Mouse (Mus musculus): ENCODE results near the gene Ankrd61. TPM values are rescaled to one million over a fixed set of nuclear protein-coding genes. Genes with fewer than 3 reads are reported as not detected.

The Ankrd61 gene
- polyA plus RNA-seq (2014; fragmentation: Illumina TruSeq; extraction: RNeasy Lipid Tissue Mini Kit (QIAGEN cat#74804); ENCODE audit: low read depth, low replicate concordance), result not detected

DNA sequence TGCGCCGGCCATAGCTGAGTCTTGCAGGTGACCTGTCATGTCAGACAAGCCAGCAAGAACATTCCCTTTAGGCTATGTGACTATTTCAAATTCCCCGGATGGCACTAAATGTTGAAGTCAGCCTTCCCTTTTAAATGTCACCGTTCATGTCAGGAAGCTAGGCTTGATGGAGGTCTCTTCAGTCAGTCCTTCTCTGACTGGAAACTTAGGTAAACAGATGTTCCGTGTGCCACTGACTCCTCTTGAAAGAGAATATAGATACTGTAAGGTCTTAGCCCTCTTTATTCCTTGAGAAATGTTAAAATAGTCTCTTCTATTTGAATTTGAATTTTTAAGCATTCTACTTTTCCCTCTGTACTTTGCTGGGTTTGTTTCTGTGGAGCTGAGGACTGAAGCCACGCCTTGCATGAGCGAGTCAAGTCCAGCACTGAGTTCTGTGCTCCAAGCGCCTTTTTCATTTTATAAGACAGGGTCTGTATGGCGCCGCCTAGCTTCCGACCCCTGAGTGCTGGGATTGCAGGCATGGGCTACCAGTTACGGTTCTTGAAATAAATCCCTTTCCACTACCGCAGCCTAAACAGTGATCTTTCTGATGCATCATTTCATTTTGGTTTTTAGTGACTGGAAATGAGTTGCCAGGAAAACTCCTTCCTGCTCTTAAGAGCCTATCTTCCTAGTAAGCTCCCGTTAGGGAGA lies at the start of gene Ankrd61:
TSS of gene Ankrd61 (minus strand) at position 51 of the 696 bp plus-strand sequence.

DNA sequence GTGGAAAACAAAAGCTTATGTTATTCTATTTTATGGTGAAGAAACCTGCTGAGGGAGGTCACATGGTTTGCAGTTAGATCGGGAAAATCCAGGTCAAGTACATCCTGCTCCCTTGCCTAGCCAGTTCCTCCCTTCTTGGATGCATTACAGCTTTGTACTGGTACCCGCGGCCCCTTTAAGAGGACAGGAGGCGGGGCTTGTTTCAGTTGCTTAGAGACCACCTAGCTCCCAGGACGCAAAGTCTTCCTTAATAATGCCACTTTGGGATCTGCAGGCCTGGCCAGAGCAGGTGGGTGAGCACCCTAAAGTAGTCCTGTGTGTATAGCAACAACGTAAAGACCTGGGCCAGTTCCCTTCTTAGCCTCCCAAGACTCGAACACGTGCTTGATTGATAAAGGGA lies 35.3 kb upstream of the Ankrd61 start, which contains the start of gene Rsph10b:
TSS of gene Rsph10b (plus strand) at position 205 of the 400 bp plus-strand sequence.

DNA sequence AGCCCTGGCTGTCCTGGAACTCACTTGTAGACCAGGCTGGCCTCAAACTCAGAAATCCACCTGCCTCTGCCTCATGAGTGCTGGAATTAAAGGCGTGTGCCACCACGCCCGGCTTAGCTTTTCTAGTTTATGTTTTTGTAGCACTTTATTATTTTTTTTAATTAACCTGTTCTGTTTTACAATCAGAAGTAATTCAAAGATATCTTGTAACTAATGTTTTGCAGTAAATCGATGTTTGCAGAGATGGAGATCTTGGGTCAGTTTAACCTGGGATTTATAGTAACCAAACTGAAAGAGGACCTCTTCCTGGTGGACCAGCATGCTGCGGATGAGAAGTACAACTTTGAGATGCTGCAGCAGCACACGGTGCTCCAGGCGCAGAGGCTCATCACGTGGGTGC lies 30.4 kb upstream of the Ankrd61 start, which contains the start of gene Gm42421:
TSS of gene Gm42421 (plus strand) at position 301 of the 400 bp plus-strand sequence.

DNA sequence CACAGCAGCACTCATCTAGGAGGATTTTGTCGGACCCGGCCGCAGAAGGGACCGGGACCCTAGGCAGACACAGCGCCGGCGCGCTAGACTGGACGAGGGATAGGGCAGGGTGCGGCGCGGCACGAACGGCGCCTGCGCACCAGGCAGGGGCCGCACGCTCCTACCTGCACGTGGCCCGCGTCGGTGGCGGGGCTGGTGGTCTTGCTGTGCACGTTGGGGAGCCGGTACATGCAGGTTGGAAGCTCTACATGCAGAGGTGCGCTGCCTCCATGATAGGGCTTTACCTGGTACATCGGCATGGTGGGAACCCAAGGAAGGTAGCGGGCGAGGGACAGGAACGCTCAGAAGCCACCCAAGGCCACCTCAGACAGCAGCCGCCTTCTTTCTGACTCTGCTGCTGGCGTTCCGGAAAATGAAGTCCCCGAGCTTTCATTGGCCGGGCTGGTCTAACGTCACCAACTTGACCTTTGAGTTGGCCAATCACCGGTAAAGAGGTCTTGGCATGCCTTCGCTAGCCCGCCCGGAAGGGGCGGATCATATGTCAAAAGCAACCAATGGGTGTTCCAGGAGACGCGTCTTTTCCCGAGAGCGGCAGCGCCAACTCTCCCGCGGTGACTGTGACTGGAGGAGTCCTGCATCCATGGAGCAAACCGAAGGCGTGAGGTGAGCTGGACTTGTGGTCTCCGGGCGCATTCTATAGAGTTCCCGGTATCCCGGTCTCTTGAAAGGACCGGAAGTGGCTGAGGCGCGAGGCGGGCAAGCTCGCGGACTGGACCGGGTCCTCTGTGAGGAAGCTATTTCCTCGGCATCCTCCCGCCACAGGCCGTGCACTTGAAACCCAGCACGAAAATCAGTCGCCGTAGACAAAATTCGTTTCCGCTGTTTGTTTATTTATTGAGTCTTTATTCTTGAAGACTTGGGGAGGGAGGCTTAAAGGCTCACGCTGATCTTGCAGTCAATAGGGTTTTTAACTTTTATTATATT lies 12.2 kb upstream of the Ankrd61 start, which contains the start of the genes Aimp2 and Pms2:
TSS of gene Aimp2 (minus strand) at position 431 of the 984 bp plus-strand sequence.
TSS of gene Pms2 (plus strand) at position 548 of the 984 bp plus-strand sequence.

Other genes starting within 250 kb of the Ankrd61 start
- 6.9 TPM for gene Usp42, start 165.4 kb downstream of the Ankrd61 start, polyA plus RNA-seq (2014; fragmentation: Illumina TruSeq; extraction: RNeasy Lipid Tissue Mini Kit (QIAGEN cat#74804); ENCODE audit: low read depth, low replicate concordance)
- gene Eif2ak1, start 79.9 kb downstream of the Ankrd61 start, polyA plus RNA-seq (2014; fragmentation: Illumina TruSeq; extraction: RNeasy Lipid Tissue Mini Kit (QIAGEN cat#74804); ENCODE audit: low read depth, low replicate concordance), result 59.6 TPM
- 6.5 TPM for gene Aimp2, start 12.2 kb upstream of the Ankrd61 start, polyA plus RNA-seq (2014; fragmentation: Illumina TruSeq; extraction: RNeasy Lipid Tissue Mini Kit (QIAGEN cat#74804); ENCODE audit: low read depth, low replicate concordance)
- gene Pms2, start 12.3 kb upstream of the Ankrd61 start, polyA plus RNA-seq (2014; fragmentation: Illumina TruSeq; extraction: RNeasy Lipid Tissue Mini Kit (QIAGEN cat#74804); ENCODE audit: low read depth, low replicate concordance), result 11.0 TPM
- gene Gm42421, start 30.5 kb upstream of the Ankrd61 start, polyA plus RNA-seq (2014; fragmentation: Illumina TruSeq; extraction: RNeasy Lipid Tissue Mini Kit (QIAGEN cat#74804); ENCODE audit: low read depth, low replicate concordance), result not detected
- 2.1 TPM for gene Rsph10b, start 35.4 kb upstream of the Ankrd61 start, polyA plus RNA-seq (2014; fragmentation: Illumina TruSeq; extraction: RNeasy Lipid Tissue Mini Kit (QIAGEN cat#74804); ENCODE audit: low read depth, low replicate concordance)
- 99.8 TPM for gene Ccz1, start 117.2 kb upstream of the Ankrd61 start, polyA plus RNA-seq (2014; fragmentation: Illumina TruSeq; extraction: RNeasy Lipid Tissue Mini Kit (QIAGEN cat#74804); ENCODE audit: low read depth, low replicate concordance)
- not detected for gene Ocm, start 129.0 kb upstream of the Ankrd61 start, polyA plus RNA-seq (2014; fragmentation: Illumina TruSeq; extraction: RNeasy Lipid Tissue Mini Kit (QIAGEN cat#74804); ENCODE audit: low read depth, low replicate concordance)
- 17.5 TPM for gene Lmtk2, start 202.8 kb upstream of the Ankrd61 start, polyA plus RNA-seq (2014; fragmentation: Illumina TruSeq; extraction: RNeasy Lipid Tissue Mini Kit (QIAGEN cat#74804); ENCODE audit: low read depth, low replicate concordance)

Measured in kidney, adult 10 weeks (tissue).